Mouse (Mus musculus) liver, adult 2 months (tissue): ENCODE results near the gene Med12. TPM values are rescaled to one million over a fixed set of nuclear protein-coding genes. Genes with fewer than 3 reads are reported as not detected.
"Not testable (repeated sequence)": the region's sequence is repeated elsewhere in the genome, so short reads cannot be mapped to it uniquely, and the experiment has no call there.

Source experiments
- DNase-seq: peaks from one replicate; pipeline ENCODE4 v3.0.0-alpha.2; 2011; ENCODE audit warnings: low read depth, low spot score; ENCODE audit errors: extremely low read depth
- H3K27ac ChIP-seq: fragments of 200-500 bp; replicated peaks from 2 replicates; pipeline ENCODE4 v1.5.1; 2012; ENCODE audit warnings: low read depth, mild to moderate bottlenecking, control low read depth, inconsistent platforms, low read length; ENCODE audit not compliant: insufficient read depth
- H3K27me3 ChIP-seq: fragments of 200-500 bp; 2 replicates; pipeline ENCODE4 v1.6.1; 2012; ENCODE audit warnings: mild to moderate bottlenecking, moderate library complexity, low read length, inconsistent platforms; ENCODE audit not compliant: control insufficient read depth, insufficient read depth
- H3K36me3 ChIP-seq: fragments of 200-500 bp; 2 replicates; pipeline ENCODE4 v1.6.1; 2012; ENCODE audit warnings: low read length, inconsistent platforms; ENCODE audit not compliant: control insufficient read depth, insufficient read depth
- H3K4me1 ChIP-seq: fragments of 200-500 bp; 2 replicates; pipeline ENCODE4 v1.6.1; 2011; ENCODE audit warnings: low read length; ENCODE audit not compliant: control insufficient read depth, insufficient read depth
- H3K4me3 ChIP-seq: fragments of 200-500 bp; 2 replicates; pipeline ENCODE4 v1.5.1; 2011; ENCODE audit warnings: low read depth, mild to moderate bottlenecking, control low read depth, low read length, moderate library complexity; ENCODE audit not compliant: insufficient read depth
- H3K79me2 ChIP-seq: fragments of 200-500 bp; 2 replicates; pipeline ENCODE4 v1.6.1; 2012; ENCODE audit warnings: inconsistent platforms, mild to moderate bottlenecking, low read length, moderate library complexity; ENCODE audit not compliant: control insufficient read depth, insufficient read depth
- H3K9ac ChIP-seq: fragments of 200-500 bp; 2 replicates; pipeline ENCODE4 v1.6.1; 2012; ENCODE audit warnings: low read depth, mild to moderate bottlenecking, control low read depth, inconsistent platforms, low read length
- CTCF ChIP-seq: fragments of 200-500 bp; IDR thresholded peaks from 2 replicates; pipeline ENCODE4 v1.5.1; 2011; ENCODE audit warnings: low read depth, low read length, control low read depth
- POLR2A ChIP-seq: fragments of 200-500 bp; IDR thresholded peaks from 2 replicates; pipeline ENCODE4 v1.6.1; 2011; ENCODE audit warnings: low read length, control low read depth; ENCODE audit not compliant: insufficient read depth; ENCODE audit errors: extremely low read depth
- WGBS: fragments of 180-500 bp; shearing (Covaris S2); methylation state at CpG from one replicate; pipeline ENCODE4 v1.1.7; 2018; 5-methylcytosine and 5-hydroxymethylcytosine counted together
- polyA plus RNA-seq: library from polyadenylated mRNA; depleted of rRNA; stranded (reverse); fragments of >200 nt; gene quantifications from 2 replicates; pipeline ENCODE4 v1.2.3, GENCODE M21; 2012; rRNA removed
- total RNA-seq: library from RNA; depleted of rRNA; stranded (reverse); fragments of >200 nt; gene quantifications from 2 replicates; pipeline ENCODE4 v1.2.3, GENCODE M21; 2014; rRNA removed

The Med12 gene
- total and polyA plus RNA-seq, 2 experiments = 8.1 to 59.4 TPM

DNA sequence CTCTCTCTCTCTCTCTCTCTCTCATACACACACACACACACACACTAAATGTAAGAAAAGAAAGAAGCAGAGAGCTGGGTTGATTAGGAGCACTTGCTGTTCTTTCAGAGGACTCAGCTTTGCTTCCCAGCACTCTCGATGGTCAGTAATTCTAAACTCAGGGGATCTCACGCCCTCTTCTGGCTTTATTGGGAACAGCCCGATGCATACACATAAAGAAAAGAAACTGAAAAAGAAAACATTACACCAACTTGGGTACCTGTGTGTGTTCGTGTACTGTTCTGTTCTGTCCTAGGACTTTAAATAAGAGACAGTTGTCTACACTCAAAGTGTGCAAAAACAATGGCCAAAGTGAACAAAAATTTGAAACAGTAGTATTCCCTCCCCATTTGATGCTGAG is 64.8 kb downstream of the Med12 start:
- Histone ChIP-seq H3K36me3 (no peaks in the 10 kb centered on the region), H3K4me3 (no peak overlapping the region), H3K9ac (no peak overlapping the region), H3K4me1 (no peaks in the 10 kb centered on the region), H3K27me3 (no peaks in the 10 kb centered on the region), H3K27ac (no peak overlapping the region), H3K79me2 (no peaks in the 10 kb centered on the region)
- no peak for TF ChIP-seq CTCF
- DNase-seq = no peak
- 56% methylated on average over 4 of the region's 4 CpGs for WGBS

DNA sequence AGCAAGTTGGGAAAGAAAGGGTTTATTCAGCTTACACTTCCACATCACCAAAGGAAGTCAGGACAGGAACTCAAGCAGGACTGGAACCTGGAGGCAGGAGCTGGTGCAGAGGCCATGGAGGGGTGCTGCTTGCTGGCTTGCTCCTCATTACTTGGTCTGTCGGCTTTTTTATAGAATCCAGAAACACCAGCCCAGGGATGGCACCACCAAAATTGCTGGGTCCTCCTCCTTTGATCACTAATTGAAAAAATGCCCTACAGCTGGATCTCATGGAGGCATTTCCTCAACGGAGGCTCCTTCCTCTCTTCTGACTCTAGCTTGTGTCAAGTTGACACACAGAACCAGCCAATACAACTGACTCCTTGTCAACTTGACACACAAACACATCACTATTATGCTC is 69.0 kb downstream of the Med12 start:
- not testable (repeated sequence) for DNase-seq, H3K9ac ChIP-seq, H3K79me2 ChIP-seq, H3K4me3 ChIP-seq, H3K36me3 ChIP-seq, H3K27ac ChIP-seq, H3K4me1 ChIP-seq, H3K27me3 ChIP-seq
- 80% methylated on average over 2 of the region's 2 CpGs for WGBS

DNA sequence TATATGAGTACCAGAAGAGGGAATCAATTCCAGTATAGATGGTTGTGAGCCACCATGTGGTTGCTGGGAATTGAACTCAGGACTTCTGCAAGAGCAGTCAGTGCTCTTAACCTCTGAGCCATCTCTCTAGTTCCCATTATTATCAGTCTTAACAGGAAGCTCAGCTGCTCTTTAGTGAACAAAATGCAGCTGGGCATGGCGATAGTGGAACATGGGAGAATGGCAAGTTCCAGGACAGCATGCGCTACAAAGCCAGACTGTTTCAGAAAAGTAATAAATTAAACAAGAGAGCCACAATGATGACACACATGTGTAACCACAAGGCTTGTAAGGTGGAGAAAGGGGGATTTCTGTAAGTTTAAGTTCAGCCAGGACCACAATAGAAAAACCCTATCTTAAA is 71.6 kb downstream of the Med12 start:
- H3K4me1 ChIP-seq = no peaks in the 10 kb centered on the region
- no peak overlapping the region for H3K9ac ChIP-seq
- TF ChIP-seq POLR2A (no peak), CTCF (no peak)
- no peaks in the 10 kb centered on the region for H3K79me2 ChIP-seq
- H3K27ac ChIP-seq = no peak overlapping the region
- DNase-seq = no peak
- no peaks in the 10 kb centered on the region for H3K36me3 ChIP-seq
- no peaks in the 10 kb centered on the region for H3K27me3 ChIP-seq
- H3K4me3 ChIP-seq = no peak overlapping the region
- 94% methylated on average over 2 of the region's 2 CpGs for WGBS

DNA sequence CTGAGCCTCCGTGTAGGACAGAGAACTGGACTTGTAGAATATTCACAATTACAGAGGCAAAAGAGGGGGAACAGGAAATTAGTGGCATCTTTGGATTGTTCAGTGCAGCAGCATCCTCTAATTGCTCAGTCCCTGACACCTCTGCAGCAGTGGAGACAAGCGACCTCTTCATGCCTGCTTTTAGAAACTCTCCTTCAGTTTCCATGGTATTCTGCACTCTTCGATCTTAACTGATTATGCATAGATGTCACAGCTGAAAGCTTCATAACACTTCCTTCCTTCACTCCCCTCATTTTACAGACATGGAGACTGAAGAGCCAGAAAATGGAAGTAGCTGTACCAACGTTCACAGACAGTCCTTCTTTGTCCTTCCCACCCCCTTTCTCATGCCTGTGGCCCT is 72.6 kb downstream of the Med12 start:
- TF ChIP-seq CTCF (no peak), POLR2A (no peak)
- Histone ChIP-seq H3K27me3 (no peaks in the 10 kb centered on the region), H3K36me3 (no peaks in the 10 kb centered on the region), H3K4me3 (no peak overlapping the region), H3K79me2 (no peaks in the 10 kb centered on the region), H3K9ac (no peak overlapping the region), H3K27ac (no peak overlapping the region), H3K4me1 (no peaks in the 10 kb centered on the region)
- WGBS = 67% methylated on average over 4 of the region's 4 CpGs
- DNase-seq = no peak

Other genes starting within 250 kb of the Med12 start
- gene Tex11, start 214.4 kb upstream of the Med12 start, total RNA-seq = 0.09 TPM in 1 of 2 replicates, not detected in the other
- gene Tex11, start 214.4 kb upstream of the Med12 start, polyA plus RNA-seq = not detected in 2 replicates
- 0.07 TPM in 1 of 2 replicates, not detected in the other for gene Slc7a3, start 188.0 kb upstream of the Med12 start, total RNA-seq
- 0.04 TPM in 1 of 2 replicates, not detected in the other for gene Slc7a3, start 188.0 kb upstream of the Med12 start, polyA plus RNA-seq
- gene Snx12, start 51.5 kb upstream of the Med12 start, total RNA-seq = 9.0 and 14.8 TPM in 2 replicates
- 9.1 and 10.7 TPM in 2 replicates for gene Snx12, start 51.5 kb upstream of the Med12 start, polyA plus RNA-seq
- 12.9 and 13.6 TPM in 2 replicates for gene Foxo4, start 19.5 kb upstream of the Med12 start, total RNA-seq
- gene Foxo4, start 19.5 kb upstream of the Med12 start, polyA plus RNA-seq = 24.8 and 26.5 TPM in 2 replicates
- gene Gm614, start 10.0 kb upstream of the Med12 start, total RNA-seq = not detected in 2 replicates
- gene Gm614, start 10.0 kb upstream of the Med12 start, polyA plus RNA-seq = not detected in 2 replicates
- 2.4 and 3.8 TPM in 2 replicates for gene Il2rg, start 5.8 kb upstream of the Med12 start, total RNA-seq
- 1.1 and 4.3 TPM in 2 replicates for gene Il2rg, start 5.8 kb upstream of the Med12 start, polyA plus RNA-seq
- not detected in 2 replicates for gene Gm20489, start 5.0 kb upstream of the Med12 start, total RNA-seq
- not detected in 2 replicates for gene Gm20489, start 5.0 kb upstream of the Med12 start, polyA plus RNA-seq
- gene Nlgn3, start 25.1 kb downstream of the Med12 start, total RNA-seq = under 0.01 and 0.07 TPM in 2 replicates
- 0.01 TPM in 1 of 2 replicates, not detected in the other for gene Nlgn3, start 25.1 kb downstream of the Med12 start, polyA plus RNA-seq
- gene Gjb1, start 102.3 kb downstream of the Med12 start, total RNA-seq = 656 and 716 TPM in 2 replicates
- 1,676 and 1,804 TPM in 2 replicates for gene Gjb1, start 102.3 kb downstream of the Med12 start, polyA plus RNA-seq
- 6.8 and 8.5 TPM in 2 replicates for gene Zmym3, start 146.8 kb downstream of the Med12 start, total RNA-seq
- 7.0 and 9.1 TPM in 2 replicates for gene Zmym3, start 146.8 kb downstream of the Med12 start, polyA plus RNA-seq
- gene Nono, start 155.3 kb downstream of the Med12 start, total RNA-seq = 76.9 and 83.3 TPM in 2 replicates
- gene Nono, start 155.3 kb downstream of the Med12 start, polyA plus RNA-seq = 36.5 and 38.4 TPM in 2 replicates
- gene Itgb1bp2, start 175.1 kb downstream of the Med12 start, total RNA-seq = 0.40 and 1.2 TPM in 2 replicates
- 0.10 and 0.28 TPM in 2 replicates for gene Itgb1bp2, start 175.1 kb downstream of the Med12 start, polyA plus RNA-seq